Mouse (Mus musculus) midbrain, embryonic 15.5 days (tissue): Measurements from ENCODE around the gene Tbc1d22a. TPM values are rescaled to one million over a fixed set of nuclear protein-coding genes. Genes with fewer than 3 reads are reported as not detected.

Source experiments
- ATAC-seq: fragments of 200-750 bp; cut with Nextera tagmentation; replicated peaks from 2 replicates; pipeline ENCODE4 v1.8.0; 2017; ENCODE audit warnings: moderate TSS enrichment
- H3K27ac ChIP-seq: fragments of 300-500 bp; sonication (generic); 2 replicates; pipeline ENCODE4 v1.5.1; 2015; ENCODE audit warnings: mild to moderate bottlenecking, inconsistent platforms
- H3K27me3 ChIP-seq: fragments of 300-500 bp; sonication (generic); replicated peaks from 2 replicates; pipeline ENCODE4 v1.6.1; 2015; ENCODE audit warnings: inconsistent platforms
- H3K36me3 ChIP-seq: fragments of 300-500 bp; sonication (generic); replicated peaks from 2 replicates; pipeline ENCODE4 v1.6.1; 2015; ENCODE audit warnings: inconsistent platforms
- H3K4me1 ChIP-seq: fragments of 300-500 bp; sonication (generic); 2 replicates; pipeline ENCODE4 v1.6.1; 2015; ENCODE audit warnings: inconsistent platforms
- H3K4me2 ChIP-seq: fragments of 300-500 bp; sonication (generic); 2 replicates; pipeline ENCODE4 v1.6.1; 2015; ENCODE audit warnings: inconsistent platforms, mild to moderate bottlenecking, moderate library complexity
- H3K4me3 ChIP-seq: fragments of 300-500 bp; sonication (generic); 2 replicates; pipeline ENCODE4 v1.5.1; 2015; ENCODE audit warnings: mild to moderate bottlenecking, inconsistent platforms
- H3K9ac ChIP-seq: fragments of 300-500 bp; sonication (generic); 2 replicates; pipeline ENCODE4 v1.6.1; 2015; ENCODE audit warnings: mild to moderate bottlenecking, inconsistent platforms
- H3K9me3 ChIP-seq: fragments of 300-500 bp; sonication (generic); 2 replicates; pipeline ENCODE4 v1.6.1; 2016; ENCODE audit warnings: inconsistent platforms
- WGBS: fragments of 180-500 bp; shearing (Covaris S2); methylation state at CpG from one replicate; pipeline ENCODE4 v1.1.7; 2015; ENCODE audit warnings: mixed read lengths; 5-methylcytosine and 5-hydroxymethylcytosine counted together
- polyA plus RNA-seq: library from polyadenylated mRNA; unstranded; fragments of >200 nt; fragmentation: Nextera tagmentation; extraction: Ambion mirVana; gene quantifications from 2 replicates; pipeline ENCODE4 v1.2.1, GENCODE M21; 2015

Tbc1d22a gene
- polyA plus RNA-seq, 1 experiment from 2014 or later = 14.3 TPM

GRCm38 (mm10) chr15:86496209-86496608 is 281.9 kb downstream of the Tbc1d22a start:
- Histone ChIP-seq H3K36me3 (no peaks in the 10 kb centered on the region), H3K4me3 (no peak overlapping the region), H3K27me3 (no peaks in the 10 kb centered on the region), H3K9me3 (no peaks in the 10 kb centered on the region), H3K9ac (no peak overlapping the region), H3K4me1 (no peaks in the 10 kb centered on the region), H3K4me2 (no peak overlapping the region), H3K27ac (no peak overlapping the region)
- 91% methylated on average over 4 of the region's 4 CpGs for WGBS
- no peak for ATAC-seq

GRCm38 (mm10) chr15:86496646-86497045 is 282.4 kb downstream of the Tbc1d22a start:
- Histone ChIP-seq H3K9me3 (no peaks in the 10 kb centered on the region), H3K36me3 (no peaks in the 10 kb centered on the region), H3K4me3 (no peak overlapping the region), H3K4me1 (no peaks in the 10 kb centered on the region), H3K4me2 (no peak overlapping the region), H3K27me3 (no peaks in the 10 kb centered on the region), H3K27ac (no peak overlapping the region), H3K9ac (no peak overlapping the region)
- WGBS = 85% methylated on average over 7 of the region's 7 CpGs
- ATAC-seq = no peak

GRCm38 (mm10) chr15:86500536-86500935 is 286.3 kb downstream of the Tbc1d22a start:
- no peak for ATAC-seq
- H3K27ac ChIP-seq = no peak overlapping the region
- H3K4me1 ChIP-seq = no peaks in the 10 kb centered on the region
- no peak overlapping the region for H3K9ac ChIP-seq
- no peaks in the 10 kb centered on the region for H3K36me3 ChIP-seq
- no peak overlapping the region for H3K4me2 ChIP-seq
- H3K9me3 ChIP-seq = no peaks in the 10 kb centered on the region
- no peaks in the 10 kb centered on the region for H3K27me3 ChIP-seq
- H3K4me3 ChIP-seq = no peak overlapping the region

GRCm38 (mm10) chr15:86503413-86503812 is 289.2 kb downstream of the Tbc1d22a start:
- H3K4me2 ChIP-seq = no peak overlapping the region
- H3K36me3 ChIP-seq = no peaks in the 10 kb centered on the region
- peaks cover 1% of the 10 kb centered on the region; the same call in 1 of the 2 replicates for H3K4me1 ChIP-seq
- H3K9me3 ChIP-seq = no peaks in the 10 kb centered on the region
- no peak for ATAC-seq
- H3K27ac ChIP-seq = no peak overlapping the region
- WGBS = 76% methylated on average over 10 of the region's 10 CpGs
- no peak overlapping the region for H3K4me3 ChIP-seq
- no peak overlapping the region for H3K9ac ChIP-seq
- H3K27me3 ChIP-seq = no peaks in the 10 kb centered on the region

- Histone ChIP-seq H3K9me3 (no peaks in the 10 kb centered on the region), H3K36me3 (no peaks in the 10 kb centered on the region), H3K4me2 (no peak overlapping the region), H3K27me3 (no peaks in the 10 kb centered on the region), H3K27ac (no peak overlapping the region), H3K9ac (no peak overlapping the region), H3K4me1 (peaks cover 15% of the 10 kb centered on the region), H3K4me3 (no peak overlapping the region)
- ATAC-seq = no peak
- WGBS = 79% methylated on average over 4 of the region's 4 CpGs
Observed at GRCm38 (mm10) chr15:86506666-86507065, 292.4 kb downstream of the Tbc1d22a start.

- Histone ChIP-seq H3K36me3 (no peaks in the 10 kb centered on the region), H3K9me3 (no peaks in the 10 kb centered on the region), H3K27me3 (no peaks in the 10 kb centered on the region), H3K4me1 (peaks cover 15% of the 10 kb centered on the region), H3K27ac (no peak overlapping the region), H3K9ac (no peak overlapping the region), H3K4me3 (no peak overlapping the region), H3K4me2 (no peak overlapping the region)
- no peak for ATAC-seq
- WGBS = 89% methylated on average over 8 of the region's 8 CpGs
Observed at GRCm38 (mm10) chr15:86507546-86507945, 293.3 kb downstream of the Tbc1d22a start.

GRCm38 (mm10) chr15:86508406-86509176 is 294.3 kb downstream of the Tbc1d22a start:
- 55% methylated on average over 7 of the region's 7 CpGs for WGBS
- peak overlapping the region; percentile 55 for H3K27ac ChIP-seq
- peak; percentile 67; the same call in 1 of the 2 replicates for ATAC-seq
- no peaks in the 10 kb centered on the region for H3K9me3 ChIP-seq
- no peaks in the 10 kb centered on the region for H3K27me3 ChIP-seq
- H3K4me3 ChIP-seq = no peak overlapping the region
- H3K36me3 ChIP-seq = no peaks in the 10 kb centered on the region
- H3K9ac ChIP-seq = no peak overlapping the region
- H3K4me2 ChIP-seq = no peak overlapping the region
- H3K4me1 ChIP-seq = peaks cover 15% of the 10 kb centered on the region

- H3K36me3 ChIP-seq = no peaks in the 10 kb centered on the region
- 75% methylated on average over 6 of the region's 6 CpGs for WGBS
- peaks cover 15% of the 10 kb centered on the region for H3K4me1 ChIP-seq
- H3K4me2 ChIP-seq = no peak overlapping the region
- no peak overlapping the region for H3K27ac ChIP-seq
- H3K27me3 ChIP-seq = no peaks in the 10 kb centered on the region
- no peak for ATAC-seq
- H3K9me3 ChIP-seq = no peaks in the 10 kb centered on the region
- H3K9ac ChIP-seq = no peak overlapping the region
- no peak overlapping the region for H3K4me3 ChIP-seq
Observed at GRCm38 (mm10) chr15:86509601-86510000, 295.3 kb downstream of the Tbc1d22a start.

- Histone ChIP-seq H3K27me3 (no peaks in the 10 kb centered on the region), H3K36me3 (no peaks in the 10 kb centered on the region), H3K4me2 (no peak overlapping the region), H3K9ac (no peak overlapping the region), H3K27ac (no peak overlapping the region), H3K4me1 (peaks cover 15% of the 10 kb centered on the region), H3K9me3 (no peaks in the 10 kb centered on the region), H3K4me3 (no peak overlapping the region)
- WGBS = 86% methylated on average over 7 of the region's 7 CpGs
- ATAC-seq = no peak
Observed at GRCm38 (mm10) chr15:86511181-86511580, 296.9 kb downstream of the Tbc1d22a start.

GRCm38 (mm10) chr15:86513336-86513735 is 299.1 kb downstream of the Tbc1d22a start:
- Histone ChIP-seq H3K9me3 (no peaks in the 10 kb centered on the region), H3K9ac (no peak overlapping the region), H3K4me1 (peaks cover 14% of the 10 kb centered on the region), H3K4me2 (no peak overlapping the region), H3K4me3 (no peak overlapping the region), H3K36me3 (no peaks in the 10 kb centered on the region), H3K27ac (no peak overlapping the region), H3K27me3 (no peaks in the 10 kb centered on the region)
- WGBS = 89% methylated on average over 5 of the region's 5 CpGs
- no peak for ATAC-seq

GRCm38 (mm10) chr15:86520201-86520600 is 305.9 kb downstream of the Tbc1d22a start:
- Histone ChIP-seq H3K9ac (no peak overlapping the region), H3K9me3 (no peaks in the 10 kb centered on the region), H3K4me3 (no peak overlapping the region), H3K27ac (no peak overlapping the region), H3K4me2 (no peak overlapping the region), H3K4me1 (no peaks in the 10 kb centered on the region), H3K27me3 (no peaks in the 10 kb centered on the region), H3K36me3 (no peaks in the 10 kb centered on the region)
- ATAC-seq = no peak
- WGBS = 39% methylated on average over 4 of the region's 4 CpGs

- no peak overlapping the region for H3K27ac ChIP-seq
- H3K9ac ChIP-seq = no peak overlapping the region
- 87% methylated on average over 6 of the region's 6 CpGs for WGBS
- H3K9me3 ChIP-seq = no peaks in the 10 kb centered on the region
- H3K27me3 ChIP-seq = no peaks in the 10 kb centered on the region
- H3K4me1 ChIP-seq = no peaks in the 10 kb centered on the region
- no peak for ATAC-seq
- no peak overlapping the region for H3K4me3 ChIP-seq
- H3K36me3 ChIP-seq = no peaks in the 10 kb centered on the region
- no peak overlapping the region for H3K4me2 ChIP-seq
Observed at GRCm38 (mm10) chr15:86535356-86535755, 321.1 kb downstream of the Tbc1d22a start.

GRCm38 (mm10) chr15:86542371-86542770 is 328.1 kb downstream of the Tbc1d22a start:
- WGBS = 81% methylated on average over 3 of the region's 3 CpGs

More at GRCm38 (mm10) chr15:86542371-86542770, 328.1 kb downstream of the Tbc1d22a start:
- Histone ChIP-seq H3K9me3 (no peaks in the 10 kb centered on the region), H3K4me1 (no peaks in the 10 kb centered on the region), H3K27ac (no peak overlapping the region), H3K27me3 (no peaks in the 10 kb centered on the region), H3K4me2 (no peak overlapping the region), H3K9ac (no peak overlapping the region), H3K36me3 (no peaks in the 10 kb centered on the region), H3K4me3 (no peak overlapping the region)
- no peak for ATAC-seq
